Mouse (Mus musculus): ENCODE data around the gene 7530416G11Rik.
A peak's percentile ranks its signal among the peaks of the same experiment; 100 is the strongest.

7530416G11Rik gene

GRCm38 (mm10) chr15:85479919-85480318 is 23.1 kb downstream of the 7530416G11Rik start:
- no peak for DNase-seq (ENCODE audit: low spot score in 2 of 2)

- DNase-seq (ENCODE audit: low spot score in 2 of 2): no peak
Observed at GRCm38 (mm10) chr15:85479365-85479764, 23.7 kb downstream of the 7530416G11Rik start.

- peak; percentile 61 to 80 for DNase-seq (ENCODE audit: low spot score in 2 of 2)
Observed at GRCm38 (mm10) chr15:85477584-85477983, 25.4 kb downstream of the 7530416G11Rik start.

GRCm38 (mm10) chr15:85474697-85475096 is 28.3 kb downstream of the 7530416G11Rik start:
- DNase-seq (ENCODE audit: low spot score in 2 of 2): no peak

GRCm38 (mm10) chr15:85469401-85469800 is 33.6 kb downstream of the 7530416G11Rik start:
- no peak for DNase-seq (ENCODE audit: low spot score in 2 of 2)

GRCm38 (mm10) chr15:85466456-85467067 is 36.5 kb downstream of the 7530416G11Rik start:
- DNase-seq (ENCODE audit: low spot score in 2 of 2): no peak

GRCm38 (mm10) chr15:85464823-85465565 is 38.0 kb downstream of the 7530416G11Rik start:
- no peak for DNase-seq (ENCODE audit: low spot score in 2 of 2)

- no peak for DNase-seq (ENCODE audit: low spot score in 2 of 2)
Observed at GRCm38 (mm10) chr15:85464190-85464589, 38.8 kb downstream of the 7530416G11Rik start.

- DNase-seq (ENCODE audit: low spot score in 2 of 2): no peak
Observed at GRCm38 (mm10) chr15:85463027-85463790, 39.8 kb downstream of the 7530416G11Rik start.

- no peak for DNase-seq (ENCODE audit: low spot score in 2 of 2)
Observed at GRCm38 (mm10) chr15:85462138-85462537, 40.9 kb downstream of the 7530416G11Rik start.

- DNase-seq (ENCODE audit: low spot score in 2 of 2): no peak
Observed at GRCm38 (mm10) chr15:85461541-85461940, 41.5 kb downstream of the 7530416G11Rik start.

GRCm38 (mm10) chr15:85458631-85459082 is 44.4 kb downstream of the 7530416G11Rik start:
- no peak for DNase-seq (ENCODE audit: low spot score in 2 of 2)

- no peak for DNase-seq (ENCODE audit: low spot score in 2 of 2)
Observed at GRCm38 (mm10) chr15:85457838-85458237, 45.2 kb downstream of the 7530416G11Rik start.

GRCm38 (mm10) chr15:85456891-85457290 is 46.1 kb downstream of the 7530416G11Rik start:
- DNase-seq (ENCODE audit: low spot score in 2 of 2): no peak

- no peak for DNase-seq (ENCODE audit: low spot score in 2 of 2)
Observed at GRCm38 (mm10) chr15:85446652-85447051, 56.4 kb downstream of the 7530416G11Rik start.

All from thymus, postnatal 10 days (tissue).